In genomic region chr16:41258145-41259035, GRCm38 (mm10) we compare ENCODE assay signal across 8 mouse cellular contexts.
DNase-seq lines count a peak whose midpoint lies in the region; ATAC-seq and TF ChIP-seq lines count a peak whose summit lies in the region.

No protein-coding gene starts in this region.

- intact Hi-C loops in gastrocnemius, postnatal 14 days (cut with DNase I; ENCODE audit: low total_unique reads) = loop anchor here (5.0 kb wide), 1 partner anchor 579 kb away; no protein-coding TSS in a partner anchor

- in situ Hi-C loops in Patski (cut with MboI; ENCODE audit: low pct_unique_long_range_greater_than_20kb) = loop anchor here (10.0 to 25.0 kb wide), 2 partner anchors 576 to 904 kb away; no protein-coding TSS in a partner anchor

- TF ChIP-seq CTCF in E14TG2a.4 (conservative IDR thresholded peaks at IDR 0.05; ENCODE audit: low read length) = peak; percentile 79
- TF ChIP-seq CTCF in Patski (IDR thresholded peaks at IDR 0.05) = peak; percentile 71
- 0 out of 2 replicates have a peak, but pooled peaks have one; percentile 1 for TF ChIP-seq CTCF in lung, adult 2 months (IDR thresholded peaks at IDR 0.05; ENCODE audit: insufficient read depth, low read length)

- POLR2A ChIA-PET in Patski (lab: Charles Lee) = no interaction called here

- peak; percentile 51 for ATAC-seq in Patski

- CTCF ChIA-PET in Patski (lab: Charles Lee) = no interaction called here

- 50% methylated on average over 12 of the region's 12 CpGs for WGBS in lung, adult 2 months

- H3K36me3 ChIP-seq in E14TG2a.4 (ENCODE audit: insufficient read depth, low read length) = no peaks in the 10 kb centered on the region

- no peak overlapping the region for H3K4me3 ChIP-seq in E14TG2a.4 (replicated peaks; ENCODE audit: low read length)
- H3K4me3 ChIP-seq in lung, adult 2 months (replicated peaks; ENCODE audit: extremely low read depth, low read depth, low read length) = no peak overlapping the region

- no peaks in the 10 kb centered on the region for H3K9me3 ChIP-seq in E14TG2a.4 (ENCODE audit: low read length)

- no peak for DNase-seq in Patski (ENCODE audit: low read depth, low spot score)
- DNase-seq in cerebellum, postnatal 25 days = peak; percentile 73 to 89
- DNase-seq in gastrocnemius, postnatal 14 days = peak; percentile 16
- DNase-seq in kidney, postnatal 36 days = peak; percentile 32 to 79
- DNase-seq in lung, adult 2 months = no peak
- DNase-seq in retina, postnatal 1 day = peak; percentile 85
- DNase-seq in thymus, adult 18-20 months = no peak

- H3K27me3 ChIP-seq in E14TG2a.4 (ENCODE audit: insufficient read depth, low read length) = no peaks in the 10 kb centered on the region
- H3K27me3 ChIP-seq in Patski = no peaks in the 10 kb centered on the region

- no peaks in the 10 kb centered on the region for H3K4me1 ChIP-seq in E14TG2a.4 (replicated peaks; ENCODE audit: low read depth, low read length)
- no peaks in the 10 kb centered on the region for H3K4me1 ChIP-seq in lung, adult 2 months (ENCODE audit: control insufficient read depth, insufficient read depth, low read length)

- TF ChIP-seq POLR2A in lung, adult 2 months (IDR thresholded peaks at IDR 0.05; ENCODE audit: borderline replicate concordance, extremely low read depth, low read depth, low read length) = no peak

Comparison
In these comparisons a context has a peak if more than half of its experiments do, and no peak if none do; other contexts are left out.
1. CTCF ChIP-seq: peak in every context shown above with its lines; median percentile 79 in E14TG2a.4; 71 in Patski; 1 in lung, adult 2 months.
2. DNase-seq: peak in cerebellum, postnatal 25 days (2 of 2), gastrocnemius, postnatal 14 days (single experiment), kidney, postnatal 36 days (2 of 2) and retina, postnatal 1 day (single experiment); none in Patski (single experiment), lung, adult 2 months (single experiment) and thymus, adult 18-20 months (0 of 2).